Mouse (Mus musculus) liver, embryonic 11.5 days (tissue): ENCODE results near the gene Mlh1. TPM values are rescaled to one million over a fixed set of nuclear protein-coding genes. Genes with fewer than 3 reads are reported as not detected.

Experiments
- ATAC-seq: fragments of 200-750 bp; cut with Nextera tagmentation; replicated peaks from 2 replicates; pipeline ENCODE4 v1.8.0; 2017; ENCODE audit warnings: moderate number of reproducible peaks, mild to moderate bottlenecking, moderate TSS enrichment, moderate library complexity; ENCODE audit not compliant: low FRiP score
- DNase-seq: peaks from one replicate; pipeline ENCODE4 v3.0.0-alpha.2; 2017; ENCODE audit warnings: low spot score
- H3K27ac ChIP-seq: fragments of 300-500 bp; sonication (generic); 2 replicates; pipeline ENCODE4 v1.5.1; 2014; ENCODE audit warnings: mild to moderate bottlenecking, low read depth, low read length, control low read depth
- H3K27me3 ChIP-seq: fragments of 300-500 bp; sonication (generic); replicated peaks from 2 replicates; pipeline ENCODE4 v1.6.1; 2014; ENCODE audit warnings: low read length, mixed read lengths; ENCODE audit not compliant: control insufficient read depth, insufficient read depth
- H3K36me3 ChIP-seq: fragments of 300-500 bp; sonication (generic); 2 replicates; pipeline ENCODE4 v1.6.1; 2014; ENCODE audit warnings: mild to moderate bottlenecking, low read length, moderate library complexity, mixed read lengths; ENCODE audit not compliant: control insufficient read depth, insufficient read depth
- H3K4me1 ChIP-seq: fragments of 300-500 bp; sonication (generic); replicated peaks from 2 replicates; pipeline ENCODE4 v1.6.1; 2014; ENCODE audit warnings: low read length, mixed read lengths; ENCODE audit not compliant: control insufficient read depth, insufficient read depth
- H3K4me2 ChIP-seq: fragments of 300-500 bp; sonication (generic); 2 replicates; pipeline ENCODE4 v1.6.1; 2014; ENCODE audit warnings: mild to moderate bottlenecking, control low read depth, moderate library complexity
- H3K4me3 ChIP-seq: fragments of 300-500 bp; sonication (generic); 2 replicates; pipeline ENCODE4 v1.5.1; 2014; ENCODE audit warnings: low read depth, low read length, control low read depth
- H3K9ac ChIP-seq: fragments of 300-500 bp; sonication (generic); 2 replicates; pipeline ENCODE4 v1.6.1; 2014; ENCODE audit warnings: low read depth, low read length, control low read depth
- H3K9me3 ChIP-seq: fragments of 300-500 bp; sonication (generic); 2 replicates; pipeline ENCODE4 v1.6.1; 2016; ENCODE audit warnings: low read length, inconsistent platforms, mixed read lengths; ENCODE audit not compliant: control insufficient read depth
- WGBS: fragments of 180-500 bp; shearing (Covaris S2); extraction: QIAGEN DNeasy Blood & Tissue Kit; methylation state at CpG from one replicate; pipeline ENCODE4 v1.1.7; 2014; 5-methylcytosine and 5-hydroxymethylcytosine counted together
- polyA plus RNA-seq: library from polyadenylated mRNA; unstranded; fragments of >200 nt; fragmentation: Nextera tagmentation; extraction: Ambion mirVana; gene quantifications from 2 replicates; pipeline ENCODE4 v1.2.1, GENCODE M21; 2014

The Mlh1 gene
- polyA plus RNA-seq, 1 experiment from 2014 or later = 50.2 TPM

GRCm38 (mm10) chr9:111247682-111248246, 23.8 kb downstream of the Mlh1 start:
- Histone ChIP-seq H3K27me3 (no peaks in the 10 kb centered on the region), H3K4me1 (no peaks in the 10 kb centered on the region), H3K4me3 (no peak overlapping the region), H3K36me3 (peaks cover 43% of the 10 kb centered on the region), H3K9ac (no peak overlapping the region), H3K9me3 (no peaks in the 10 kb centered on the region), H3K27ac (no peak overlapping the region), H3K4me2 (no peak overlapping the region)
- ATAC-seq = peak; percentile 66
- no peak for DNase-seq
- 85% methylated on average over 3 of the region's 3 CpGs for WGBS

GRCm38 (mm10) chr9:111245546-111245945, 26.0 kb downstream of the Mlh1 start:
- Histone ChIP-seq H3K9ac (no peak overlapping the region), H3K27me3 (no peaks in the 10 kb centered on the region), H3K4me1 (no peaks in the 10 kb centered on the region), H3K4me2 (no peak overlapping the region), H3K36me3 (peaks cover 42% of the 10 kb centered on the region), H3K4me3 (no peak overlapping the region), H3K9me3 (no peaks in the 10 kb centered on the region), H3K27ac (no peak overlapping the region)
- DNase-seq (no peak), ATAC-seq (no peak)
- 81% methylated on average over 6 of the region's 6 CpGs for WGBS

- ATAC-seq = no peak
- Histone ChIP-seq H3K9me3 (no peaks in the 10 kb centered on the region), H3K4me3 (no peak overlapping the region), H3K27me3 (no peaks in the 10 kb centered on the region), H3K9ac (no peak overlapping the region), H3K4me1 (no peaks in the 10 kb centered on the region), H3K4me2 (no peak overlapping the region), H3K36me3 (peaks cover 40% of the 10 kb centered on the region), H3K27ac (no peak overlapping the region)
- WGBS = 84% methylated on average over 6 of the region's 6 CpGs
- no peak for DNase-seq
These were observed 28.2 kb downstream of the Mlh1 start for GRCm38 (mm10) chr9:111243384-111243783.

DNA sequence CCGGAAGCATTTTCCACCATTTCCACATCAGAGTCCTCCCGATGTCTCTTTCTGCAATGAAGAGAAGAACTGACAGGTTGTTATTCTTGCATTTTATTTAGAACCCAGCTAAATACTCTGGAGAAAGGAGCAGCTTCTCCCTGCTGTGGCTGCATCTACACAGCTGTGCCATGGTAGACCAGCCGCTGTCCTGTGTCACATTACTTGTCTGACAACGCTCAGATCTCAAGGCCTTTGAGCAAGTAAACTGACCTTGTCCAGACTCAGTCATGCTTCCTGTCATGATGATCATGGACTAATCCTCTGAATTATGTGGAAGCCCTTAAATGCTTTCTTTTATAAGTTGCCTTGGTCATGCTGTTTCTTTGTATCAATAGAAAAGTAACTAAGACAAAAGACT, 31.8 kb downstream of the Mlh1 start:
- peaks cover 48% of the 10 kb centered on the region for H3K36me3 ChIP-seq
- H3K4me2 ChIP-seq = no peak overlapping the region
- no peak overlapping the region for H3K27ac ChIP-seq
- DNase-seq (no peak), ATAC-seq (no peak)
- no peak overlapping the region for H3K4me3 ChIP-seq
- no peaks in the 10 kb centered on the region for H3K9me3 ChIP-seq
- WGBS = 82% methylated on average over 4 of the region's 4 CpGs
- no peaks in the 10 kb centered on the region for H3K4me1 ChIP-seq
- no peak overlapping the region for H3K9ac ChIP-seq
- H3K27me3 ChIP-seq = no peaks in the 10 kb centered on the region

- H3K9me3 ChIP-seq = no peaks in the 10 kb centered on the region
- no peak overlapping the region for H3K9ac ChIP-seq
- H3K36me3 ChIP-seq = peaks cover 57% of the 10 kb centered on the region
- H3K4me3 ChIP-seq = no peak overlapping the region
- DNase-seq (no peak), ATAC-seq (no peak)
- no peaks in the 10 kb centered on the region for H3K4me1 ChIP-seq
- H3K27ac ChIP-seq = no peak overlapping the region
- no peaks in the 10 kb centered on the region for H3K27me3 ChIP-seq
- H3K4me2 ChIP-seq = no peak overlapping the region
These were observed 33.9 kb downstream of the Mlh1 start for GRCm38 (mm10) chr9:111237726-111238125.

DNA sequence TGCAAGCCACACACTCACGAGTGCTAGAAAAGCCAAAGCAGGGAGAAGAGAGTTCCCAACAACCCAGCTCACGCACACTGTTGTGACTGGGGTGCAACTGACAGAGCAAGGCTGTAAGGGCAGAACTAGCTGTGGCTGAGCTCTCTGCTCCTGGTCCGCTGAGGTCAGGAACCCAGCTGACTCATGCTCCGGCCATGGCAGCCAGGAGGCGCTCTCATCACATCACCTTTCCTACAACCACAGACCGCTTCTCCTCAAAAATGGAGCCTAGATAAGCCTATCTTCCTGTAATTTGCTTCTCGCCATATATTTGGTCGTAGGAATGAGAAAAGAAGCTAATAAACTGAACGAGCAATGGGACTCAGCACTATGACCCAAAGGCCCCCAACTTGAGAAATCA, 36.9 kb downstream of the Mlh1 start:
- Histone ChIP-seq H3K27me3 (no peaks in the 10 kb centered on the region), H3K4me2 (no peak overlapping the region), H3K9ac (no peak overlapping the region), H3K36me3 (peaks cover 54% of the 10 kb centered on the region), H3K9me3 (no peaks in the 10 kb centered on the region), H3K4me3 (no peak overlapping the region), H3K4me1 (no peaks in the 10 kb centered on the region), H3K27ac (no peak overlapping the region)
- ATAC-seq (no peak), DNase-seq (no peak)
- WGBS = 89% methylated on average over 9 of the region's 9 CpGs

DNA sequence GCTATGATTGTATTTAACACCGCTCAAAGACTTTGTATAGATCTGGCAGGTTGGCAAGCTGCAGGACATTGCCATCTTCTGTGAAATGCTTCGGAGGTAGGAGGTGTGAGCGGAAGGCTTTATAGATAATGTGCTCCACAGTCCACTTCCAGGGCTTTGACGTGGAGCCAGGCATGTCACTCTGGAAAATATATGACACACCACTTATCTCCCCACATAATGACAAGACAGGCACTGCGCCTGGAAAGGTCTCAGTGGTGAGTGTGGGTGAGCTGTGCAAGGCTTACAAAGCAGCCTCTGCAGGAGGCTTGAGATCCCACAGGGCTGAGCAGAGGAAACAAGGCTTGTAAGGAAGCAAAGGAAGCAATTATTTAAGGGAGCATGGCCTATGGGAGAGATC, 43.1 kb downstream of the Mlh1 start:
- no peak; the same call in 1 of the 2 replicates for ATAC-seq
- Histone ChIP-seq H3K9me3 (no peaks in the 10 kb centered on the region), H3K27ac (no peak overlapping the region), H3K36me3 (peaks cover 31% of the 10 kb centered on the region), H3K4me1 (no peaks in the 10 kb centered on the region), H3K9ac (no peak overlapping the region), H3K27me3 (no peaks in the 10 kb centered on the region), H3K4me3 (no peak overlapping the region), H3K4me2 (no peak overlapping the region)
- 78% methylated on average over 5 of the region's 5 CpGs for WGBS
- DNase-seq = no peak

DNA sequence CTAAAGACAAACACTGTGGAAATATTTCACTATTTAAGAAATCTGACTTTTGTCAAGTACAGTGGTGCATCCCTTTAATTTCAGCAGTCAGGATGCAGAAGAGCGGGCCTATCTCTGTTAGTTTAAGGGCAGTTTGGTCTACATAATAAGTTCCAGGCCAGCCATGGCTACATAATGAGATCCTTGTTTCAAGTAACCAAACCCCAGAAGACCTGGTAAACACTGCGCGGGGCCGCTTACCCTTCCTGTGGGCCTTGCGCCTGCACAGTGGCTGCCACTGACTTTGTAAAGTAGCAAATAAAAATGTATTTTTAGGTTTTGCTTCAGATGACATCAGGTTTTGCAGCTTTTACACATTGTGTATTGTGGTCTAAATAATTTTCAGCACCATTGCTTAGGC, 48.2 kb downstream of the Mlh1 start:
- H3K9me3 ChIP-seq = no peaks in the 10 kb centered on the region
- no peak overlapping the region for H3K9ac ChIP-seq
- no peak for ATAC-seq
- no peak for DNase-seq
- H3K4me1 ChIP-seq = no peaks in the 10 kb centered on the region
- H3K36me3 ChIP-seq = peaks cover 6% of the 10 kb centered on the region
- WGBS = 98% methylated on average over 5 of the region's 5 CpGs
- H3K4me3 ChIP-seq = no peak overlapping the region
- no peak overlapping the region for H3K4me2 ChIP-seq
- H3K27me3 ChIP-seq = no peaks in the 10 kb centered on the region
- H3K27ac ChIP-seq = no peak overlapping the region

GRCm38 (mm10) chr9:111221580-111221979, 50.0 kb downstream of the Mlh1 start:
- Histone ChIP-seq H3K9me3 (no peaks in the 10 kb centered on the region), H3K4me2 (no peak overlapping the region), H3K27ac (no peak overlapping the region), H3K9ac (no peak overlapping the region), H3K36me3 (peaks cover 6% of the 10 kb centered on the region; the same call in 1 of the 2 replicates), H3K27me3 (no peaks in the 10 kb centered on the region), H3K4me3 (no peak overlapping the region), H3K4me1 (no peaks in the 10 kb centered on the region)
- WGBS = 85% methylated on average over 1 of the region's 1 CpGs
- no peak for DNase-seq
- ATAC-seq = no peak
